Mouse (Mus musculus): ENCODE results near the gene Wfikkn2.

DNA sequence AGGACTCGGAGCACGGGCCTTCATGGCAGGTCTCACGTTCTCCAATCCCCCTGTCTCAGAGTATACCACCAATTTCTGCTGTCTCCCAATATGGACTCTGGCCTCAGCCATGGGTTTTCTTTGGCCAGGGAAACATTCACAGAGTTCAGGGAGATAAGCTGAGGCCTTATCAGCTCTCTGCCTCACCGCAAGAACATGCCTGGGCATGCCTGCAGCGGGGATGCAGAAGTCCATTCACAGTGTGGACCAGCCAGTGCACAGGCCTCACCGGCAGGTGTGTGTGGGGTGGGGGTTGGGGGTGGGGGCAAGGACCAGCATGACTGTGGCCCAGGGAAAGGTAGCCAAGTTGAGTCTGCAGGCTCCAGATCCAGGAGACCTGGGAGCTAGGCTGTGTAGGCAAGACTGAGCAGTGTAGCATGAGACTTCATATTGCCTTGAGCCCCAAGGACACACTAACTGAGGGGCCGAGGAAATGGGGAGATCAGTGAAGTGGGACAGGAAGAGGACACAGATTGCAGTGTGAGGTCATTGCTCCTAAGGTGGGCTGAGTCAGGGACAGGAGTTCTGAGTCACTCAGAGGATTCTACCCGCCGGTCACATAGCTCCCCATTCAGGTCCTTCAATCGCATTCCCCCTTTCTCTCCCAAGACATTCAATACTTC, 28.5 kb upstream of the Wfikkn2 start:
- TF ChIP-seq MAFK (IDR thresholded peaks at IDR 0.05; ENCODE audit: insufficient read depth, low read depth, low read length) (no peak), CHD2 (IDR thresholded peaks at IDR 0.05; ENCODE audit: low read depth, low read length) (no peak), ZNF384 (IDR thresholded peaks at IDR 0.05; ENCODE audit: low read depth, low read length) (no peak)
